ENCODE assay signal across 35 mouse cellular contexts in genomic region chr7:88974436-88974835, GRCm38 (mm10).
"Had no signal": no experiment of that assay in that cellular context is flagged by ENCODE, and none has a peak within 500 bp of the region (broad histone marks: within the 10 kb centered on the region; RNA-seq: fewer than 3 reads in every experiment).

No protein-coding gene starts in this region.

- H3K27me3 ChIP-seq: heart, embryonic 12.5 days; heart, embryonic 13.5 days; heart, embryonic 15.5 days; hindbrain, embryonic 12.5 days; hindbrain, embryonic 13.5 days; hindbrain, embryonic 15.5 days; intestine, embryonic 15.5 days; kidney, embryonic 15.5 days had no signal

- H3K27ac ChIP-seq: heart, adult 2 months; heart, embryonic 10.5 days; heart, embryonic 13.5 days; heart, embryonic 15.5 days; hindbrain, embryonic 10.5 days; hindbrain, embryonic 12.5 days; hindbrain, embryonic 13.5 days; hindbrain, embryonic 14.5 days; hindbrain, embryonic 15.5 days; hindbrain, postnatal 0 days; intestine, embryonic 15.5 days; kidney, embryonic 15.5 days; kidney, postnatal 0 days; layer of hippocampus, adult 2 months had no signal

- H3K4me1 ChIP-seq: heart, embryonic 10.5 days; heart, embryonic 12.5 days; heart, embryonic 13.5 days; heart, embryonic 15.5 days; hindbrain, embryonic 10.5 days; hindbrain, embryonic 12.5 days; hindbrain, embryonic 15.5 days; intestine, embryonic 15.5 days; kidney, embryonic 15.5 days had no signal

- ATAC-seq: hindbrain, embryonic 16.5 days; hindbrain, postnatal 0 days; inflammation-experienced regulatory T-cells, adult 6 months; intestine, embryonic 15.5 days; intestine, embryonic 16.5 days; intestine, postnatal 0 days had no signal

- H3K36me3 ChIP-seq: heart, embryonic 10.5 days; heart, embryonic 12.5 days; heart, embryonic 13.5 days; heart, embryonic 15.5 days; hindbrain, embryonic 10.5 days; hindbrain, embryonic 12.5 days; hindbrain, embryonic 13.5 days; hindbrain, embryonic 15.5 days; intestine, embryonic 15.5 days; kidney, embryonic 15.5 days had no signal

- H3K4me2 ChIP-seq: heart, embryonic 11.5 days; heart, embryonic 12.5 days; heart, embryonic 13.5 days; heart, embryonic 15.5 days; hindbrain, embryonic 12.5 days; hindbrain, embryonic 13.5 days; hindbrain, embryonic 14.5 days; hindbrain, embryonic 15.5 days; intestine, embryonic 15.5 days; kidney, embryonic 15.5 days had no signal

- H3K9me3 ChIP-seq: heart, embryonic 10.5 days; heart, embryonic 12.5 days; heart, embryonic 13.5 days; heart, embryonic 15.5 days; hindbrain, embryonic 10.5 days; hindbrain, embryonic 12.5 days; hindbrain, embryonic 13.5 days; hindbrain, embryonic 15.5 days; intestine, embryonic 15.5 days; kidney, embryonic 15.5 days had no signal

- H3K9ac ChIP-seq: heart, embryonic 12.5 days; heart, embryonic 13.5 days; heart, embryonic 15.5 days; hindbrain, embryonic 12.5 days; hindbrain, embryonic 13.5 days; hindbrain, embryonic 14.5 days; hindbrain, embryonic 15.5 days; intestine, embryonic 15.5 days; kidney, embryonic 15.5 days had no signal

- H3K4me3 ChIP-seq: heart, adult 2 months; heart, embryonic 10.5 days; heart, embryonic 12.5 days; heart, embryonic 13.5 days; heart, embryonic 15.5 days; hindbrain, embryonic 10.5 days; hindbrain, embryonic 12.5 days; hindbrain, embryonic 13.5 days; hindbrain, embryonic 15.5 days; intestine, embryonic 15.5 days; kidney, embryonic 15.5 days; layer of hippocampus, adult 2 months had no signal

- DNase-seq: heart, adult 2 months; heart, postnatal 10 days; heart, postnatal 14 days; heart, postnatal 36 days; heart, postnatal 4 days; kidney, adult 11 months; kidney, adult 18-20 months; kidney, adult 2 months; kidney, adult 8-10 months; kidney, adult 9 months; kidney, postnatal 10 days; kidney, postnatal 14 days; kidney, postnatal 25 days; kidney, postnatal 36 days; kidney, postnatal 4 days; layer of hippocampus, adult 9-11 months had no signal
